Mouse (Mus musculus) heart, embryonic 10.5 days (tissue): ENCODE measurements around the gene A530016L24Rik. TPM values are rescaled to one million over a fixed set of nuclear protein-coding genes. Genes with fewer than 3 reads are reported as not detected.

Source experiments
- DNase-seq: peaks from one replicate; pipeline ENCODE4 v3.0.0-alpha.2; 2017; ENCODE audit warnings: low spot score
- H3K27ac ChIP-seq: fragments of 300-500 bp; sonication (generic); 2 replicates; pipeline ENCODE4 v1.5.1; 2016; ENCODE audit warnings: mild to moderate bottlenecking
- H3K27me3 ChIP-seq: fragments of 300-500 bp; sonication (generic); 2 replicates; pipeline ENCODE4 v1.6.1; 2016; ENCODE audit warnings: mild to moderate bottlenecking; ENCODE audit not compliant: poor library complexity, insufficient read depth, severe bottlenecking
- H3K36me3 ChIP-seq: fragments of 300-500 bp; sonication (generic); 2 replicates; pipeline ENCODE4 v1.6.1; 2016; ENCODE audit warnings: mild to moderate bottlenecking, moderate library complexity
- H3K4me1 ChIP-seq: fragments of 300-500 bp; sonication (generic); 2 replicates; pipeline ENCODE4 v1.6.1; 2016; ENCODE audit warnings: mild to moderate bottlenecking
- H3K4me3 ChIP-seq: fragments of 300-500 bp; sonication (generic); 2 replicates; pipeline ENCODE4 v1.5.1; 2016; ENCODE audit warnings: mild to moderate bottlenecking, moderate library complexity
- H3K9me3 ChIP-seq: fragments of 300-500 bp; sonication (generic); 2 replicates; pipeline ENCODE4 v1.6.1; 2016; ENCODE audit warnings: mild to moderate bottlenecking, moderate library complexity
- WGBS: fragments of 180-500 bp; shearing (Covaris S2); methylation state at CpG from one replicate; pipeline ENCODE4 v1.1.7; 2016; 5-methylcytosine and 5-hydroxymethylcytosine counted together
- polyA plus RNA-seq: library from polyadenylated mRNA; unstranded; fragments of >200 nt; fragmentation: Nextera tagmentation; extraction: Ambion mirVana; gene quantifications from 2 replicates; pipeline ENCODE4 v1.2.1, GENCODE M21; 2016

The A530016L24Rik gene
- polyA plus RNA-seq, 1 experiment from 2014 or later, result 5.6 TPM

- Histone ChIP-seq H3K4me1 (no peaks in the 10 kb centered on the region), H3K9me3 (no peaks in the 10 kb centered on the region), H3K36me3 (no peaks in the 10 kb centered on the region), H3K27ac (no peak overlapping the region), H3K4me3 (no peak overlapping the region), H3K27me3 (peaks cover 58% of the 10 kb centered on the region)
- WGBS, result 84% methylated on average over 17 of the region's 17 CpGs
- DNase-seq, result no peak
These were observed 23.3 kb upstream of the A530016L24Rik start for GRCm38 (mm10) chr12:112465928-112466327.

- Histone ChIP-seq H3K27me3 (peaks cover 63% of the 10 kb centered on the region), H3K4me1 (no peaks in the 10 kb centered on the region), H3K4me3 (no peak overlapping the region), H3K9me3 (no peaks in the 10 kb centered on the region), H3K27ac (no peak overlapping the region), H3K36me3 (no peaks in the 10 kb centered on the region)
- DNase-seq, result no peak
- WGBS, result 75% methylated on average over 10 of the region's 10 CpGs
These were observed 21.9 kb upstream of the A530016L24Rik start for GRCm38 (mm10) chr12:112467387-112467786.

GRCm38 (mm10) chr12:112469393-112469792 lies 19.9 kb upstream of the A530016L24Rik start:
- no peaks in the 10 kb centered on the region for H3K36me3 ChIP-seq
- DNase-seq, result no peak
- 87% methylated on average over 7 of the region's 7 CpGs for WGBS

GRCm38 (mm10) chr12:112470216-112470615 lies 19.0 kb upstream of the A530016L24Rik start:
- peaks cover 89% of the 10 kb centered on the region for H3K27me3 ChIP-seq

More at GRCm38 (mm10) chr12:112469393-112469792, 19.9 kb upstream of the A530016L24Rik start:
- H3K4me1 ChIP-seq, result no peaks in the 10 kb centered on the region
- peaks cover 83% of the 10 kb centered on the region for H3K27me3 ChIP-seq
- no peak overlapping the region for H3K27ac ChIP-seq
- no peak overlapping the region for H3K4me3 ChIP-seq
- no peaks in the 10 kb centered on the region for H3K9me3 ChIP-seq

GRCm38 (mm10) chr12:112473777-112474176 lies 15.5 kb upstream of the A530016L24Rik start:
- H3K9me3 ChIP-seq, result no peaks in the 10 kb centered on the region
- 0 out of 2 replicates have a peak overlapping the region, but pooled peaks have one; percentile 3 for H3K27ac ChIP-seq
- H3K4me3 ChIP-seq, result no peak overlapping the region
- peak; percentile 87 for DNase-seq
- no peaks in the 10 kb centered on the region for H3K4me1 ChIP-seq
- peaks cover 85% of the 10 kb centered on the region for H3K27me3 ChIP-seq
- no peaks in the 10 kb centered on the region for H3K36me3 ChIP-seq
- 15% methylated on average over 9 of the region's 9 CpGs for WGBS

More at GRCm38 (mm10) chr12:112470216-112470615, 19.0 kb upstream of the A530016L24Rik start:
- H3K27ac ChIP-seq, result no peak overlapping the region
- no peaks in the 10 kb centered on the region for H3K36me3 ChIP-seq
- no peaks in the 10 kb centered on the region for H3K4me1 ChIP-seq
- H3K9me3 ChIP-seq, result no peaks in the 10 kb centered on the region
- no peak for DNase-seq
- WGBS, result 69% methylated on average over 5 of the region's 5 CpGs
- no peak overlapping the region for H3K4me3 ChIP-seq

GRCm38 (mm10) chr12:112489535-112489934 lies 287 bp downstream of the A530016L24Rik start:
- Histone ChIP-seq H3K36me3 (no peaks in the 10 kb centered on the region), H3K4me3 (no peak overlapping the region), H3K27ac (peak overlapping the region; percentile 91), H3K4me1 (peaks cover 67% of the 10 kb centered on the region), H3K27me3 (peaks cover 12% of the 10 kb centered on the region; the same call in 1 of the 2 replicates), H3K9me3 (no peaks in the 10 kb centered on the region)
- WGBS, result 88% methylated on average over 9 of the region's 9 CpGs
- no peak for DNase-seq

GRCm38 (mm10) chr12:112490444-112490939 lies 1.2 kb downstream of the A530016L24Rik start:
- DNase-seq, result peak; percentile 88
- Histone ChIP-seq H3K9me3 (no peaks in the 10 kb centered on the region), H3K27ac (peak overlapping the region; percentile 91), H3K4me1 (peaks cover 74% of the 10 kb centered on the region), H3K4me3 (peak overlapping the region; percentile 50), H3K27me3 (peaks cover 10% of the 10 kb centered on the region; the same call in 1 of the 2 replicates), H3K36me3 (no peaks in the 10 kb centered on the region)
- WGBS, result 7% methylated on average over 3 of the region's 3 CpGs

- Histone ChIP-seq H3K9me3 (no peaks in the 10 kb centered on the region), H3K4me1 (peaks cover 51% of the 10 kb centered on the region), H3K4me3 (no peak overlapping the region), H3K27ac (peak overlapping the region; percentile 33; the same call in 1 of the 2 replicates), H3K36me3 (peaks cover 8% of the 10 kb centered on the region; the same call in 1 of the 2 replicates), H3K27me3 (peaks cover 39% of the 10 kb centered on the region)
- 72% methylated on average over 5 of the region's 5 CpGs for WGBS
- no peak for DNase-seq
These were observed 6.9 kb downstream of the A530016L24Rik start for GRCm38 (mm10) chr12:112496136-112496535.

- Histone ChIP-seq H3K4me3 (no peak overlapping the region), H3K27ac (no peak overlapping the region), H3K4me1 (peaks cover 52% of the 10 kb centered on the region), H3K36me3 (peaks cover 8% of the 10 kb centered on the region; the same call in 1 of the 2 replicates), H3K27me3 (peaks cover 39% of the 10 kb centered on the region), H3K9me3 (no peaks in the 10 kb centered on the region)
- WGBS, result 80% methylated on average over 8 of the region's 8 CpGs
- no peak for DNase-seq
These were observed 8.5 kb downstream of the A530016L24Rik start for GRCm38 (mm10) chr12:112497731-112498130.

- Histone ChIP-seq H3K27ac (no peak overlapping the region), H3K4me1 (peaks cover 57% of the 10 kb centered on the region), H3K4me3 (no peak overlapping the region), H3K9me3 (no peaks in the 10 kb centered on the region), H3K36me3 (peaks cover 8% of the 10 kb centered on the region; the same call in 1 of the 2 replicates), H3K27me3 (peaks cover 36% of the 10 kb centered on the region)
- DNase-seq, result no peak
- WGBS, result 41% methylated on average over 11 of the region's 11 CpGs
These were observed 9.4 kb downstream of the A530016L24Rik start for GRCm38 (mm10) chr12:112498683-112499082.

GRCm38 (mm10) chr12:112503003-112503771 lies 13.9 kb downstream of the A530016L24Rik start:
- Histone ChIP-seq H3K4me1 (peaks cover 45% of the 10 kb centered on the region), H3K27me3 (peaks cover 17% of the 10 kb centered on the region; the same call in 1 of the 2 replicates), H3K4me3 (peak overlapping the region; percentile 33; the same call in 1 of the 2 replicates), H3K27ac (peak overlapping the region; percentile 60), H3K36me3 (no peaks in the 10 kb centered on the region), H3K9me3 (no peaks in the 10 kb centered on the region)
- no peak for DNase-seq
- WGBS, result 8% methylated on average over 19 of the region's 19 CpGs

GRCm38 (mm10) chr12:112506267-112506666 lies 17.0 kb downstream of the A530016L24Rik start:
- H3K4me3 ChIP-seq, result no peak overlapping the region
- H3K36me3 ChIP-seq, result no peaks in the 10 kb centered on the region
- no peak for DNase-seq
- peaks cover 43% of the 10 kb centered on the region for H3K27me3 ChIP-seq
- 72% methylated on average over 6 of the region's 6 CpGs for WGBS
- H3K4me1 ChIP-seq, result peaks cover 54% of the 10 kb centered on the region
- H3K27ac ChIP-seq, result no peak overlapping the region
- H3K9me3 ChIP-seq, result no peaks in the 10 kb centered on the region

GRCm38 (mm10) chr12:112507264-112507663 lies 18.0 kb downstream of the A530016L24Rik start:
- Histone ChIP-seq H3K27ac (no peak overlapping the region), H3K4me1 (peaks cover 44% of the 10 kb centered on the region), H3K36me3 (no peaks in the 10 kb centered on the region), H3K4me3 (no peak overlapping the region), H3K27me3 (peaks cover 51% of the 10 kb centered on the region), H3K9me3 (no peaks in the 10 kb centered on the region)
- no peak for DNase-seq
- 56% methylated on average over 4 of the region's 4 CpGs for WGBS
